Mouse (Mus musculus): ENCODE data around the gene Acan.
A peak's percentile ranks its signal among the peaks of the same experiment; 100 is the strongest.

Acan gene

DNA sequence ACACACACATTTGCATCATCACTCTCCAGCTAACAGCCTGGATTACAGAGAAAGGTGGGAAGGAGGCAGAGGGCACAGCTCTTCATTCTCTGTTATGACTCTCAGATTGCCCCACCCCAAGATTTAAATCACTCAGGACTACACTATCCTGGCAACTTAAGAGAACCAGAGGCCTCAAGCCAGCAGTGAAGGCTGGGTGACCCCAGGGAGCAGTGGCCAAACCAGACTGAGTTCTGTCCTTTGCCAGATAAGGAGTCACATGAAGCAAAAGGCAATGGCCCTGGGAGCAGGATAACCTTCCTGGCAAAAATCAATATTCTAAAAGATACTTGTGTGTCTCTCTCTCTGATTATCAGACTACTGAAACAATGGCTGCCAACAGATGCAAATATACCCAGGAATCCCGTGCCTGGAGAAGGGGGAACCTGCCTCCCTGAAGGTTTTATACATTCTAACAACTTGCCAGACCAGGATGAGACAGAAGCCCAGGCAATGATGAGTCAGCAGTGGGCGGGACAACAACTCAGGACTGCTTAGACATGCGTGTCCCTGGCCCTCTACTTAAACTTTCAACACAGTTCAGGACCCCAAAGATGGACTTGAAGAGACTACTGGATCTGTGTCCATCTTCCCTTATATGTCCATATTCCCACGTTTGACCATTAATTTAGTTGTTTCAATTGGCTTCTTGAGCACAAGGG, 86.8 kb downstream of the Acan start:
- no peak for DNase-seq

DNA sequence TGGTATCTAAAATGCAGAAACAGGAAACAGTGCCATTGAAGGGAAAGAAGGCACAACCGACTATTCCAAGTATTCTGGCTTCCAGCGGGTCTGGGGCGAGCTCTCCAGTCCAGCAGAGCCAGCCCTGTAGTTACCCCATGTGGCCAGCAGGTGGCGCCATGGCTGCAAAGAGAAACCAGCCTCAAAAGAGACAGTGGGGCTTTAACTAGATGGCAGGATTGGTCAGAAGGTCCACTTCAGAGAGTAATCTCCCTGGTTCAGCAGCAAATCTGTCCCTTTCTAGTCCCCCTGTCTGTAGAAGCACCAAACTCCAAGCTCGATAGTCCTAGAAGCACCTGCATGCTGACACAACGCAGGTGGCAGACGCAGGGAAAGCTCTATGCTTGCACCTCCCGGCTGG, 87.6 kb downstream of the Acan start:
- DNase-seq = peak; percentile 21 to 23

DNA sequence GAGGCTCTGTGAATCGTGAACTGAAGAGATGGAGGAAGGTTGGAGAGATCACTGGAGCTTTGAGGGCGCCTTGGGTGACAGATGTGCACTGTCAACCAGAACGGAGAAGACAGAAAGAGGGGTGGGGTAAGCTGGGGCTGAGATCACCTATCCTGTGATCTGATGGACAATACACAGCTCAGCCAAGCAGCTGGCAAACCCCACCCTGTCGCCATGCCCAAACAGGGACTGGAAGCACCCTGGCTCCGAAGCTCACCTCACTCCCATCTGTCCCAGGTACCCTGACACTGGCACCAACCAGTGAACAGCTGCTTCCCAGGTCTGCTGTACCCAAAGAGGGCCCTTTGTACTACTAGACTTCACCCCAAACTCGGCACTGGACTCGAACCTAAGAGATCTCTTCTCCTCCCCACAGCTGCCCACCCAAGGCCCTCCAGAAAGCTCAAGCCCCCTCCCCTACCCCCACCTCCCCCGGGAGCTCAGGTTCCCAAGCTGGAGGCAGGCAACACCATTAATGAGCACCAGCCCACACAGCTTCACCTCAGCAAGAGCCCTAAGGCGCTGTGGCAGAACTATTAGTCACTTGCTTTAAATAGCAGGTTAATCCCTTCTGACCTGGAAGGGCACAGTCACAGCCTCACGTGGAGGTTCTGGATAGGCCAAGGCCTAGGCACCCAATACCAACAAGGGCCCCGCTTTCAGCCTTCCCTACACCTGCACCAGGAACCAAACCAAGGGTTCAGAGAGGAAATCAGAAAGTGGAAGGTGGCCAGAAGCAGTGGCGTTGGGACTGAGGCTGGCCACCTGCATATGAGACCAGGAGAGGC, 93.9 kb downstream of the Acan start:
- DNase-seq = no peak

DNA sequence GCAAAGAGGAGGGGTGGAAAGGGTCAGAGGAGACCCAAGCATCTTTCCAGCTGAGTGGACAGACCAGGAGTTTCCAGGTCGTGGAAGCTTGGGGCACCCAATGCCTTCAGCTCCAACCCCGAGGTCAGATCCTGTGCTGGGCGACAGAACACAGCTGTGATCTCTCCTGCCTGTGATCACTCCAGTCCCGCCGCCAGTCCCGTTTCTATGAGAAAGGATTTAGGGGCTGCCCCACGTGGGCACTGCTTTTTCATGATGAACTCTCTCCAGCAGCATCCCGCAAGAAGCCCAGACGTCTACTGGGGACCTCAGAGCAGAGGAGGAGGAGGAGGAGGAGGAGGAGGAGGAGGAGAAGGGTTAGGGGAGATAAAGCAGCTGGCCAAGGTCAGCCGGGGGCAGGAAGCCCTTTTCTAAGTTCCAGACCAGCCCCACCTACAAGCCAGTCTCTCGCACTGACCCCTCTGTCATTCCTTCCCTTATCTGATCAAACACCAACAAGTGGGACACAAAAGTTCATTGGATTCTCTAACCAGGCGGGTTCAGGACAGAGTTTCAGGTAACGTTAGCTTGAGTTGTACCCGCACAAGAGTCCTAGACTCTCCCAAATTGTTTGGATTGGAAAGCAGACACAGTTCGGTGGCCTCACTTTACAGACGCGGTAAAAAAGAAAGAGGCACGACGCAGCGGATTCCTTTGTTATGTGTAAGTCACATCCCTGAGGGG, 94.8 kb downstream of the Acan start:
- no peak for DNase-seq

DNA sequence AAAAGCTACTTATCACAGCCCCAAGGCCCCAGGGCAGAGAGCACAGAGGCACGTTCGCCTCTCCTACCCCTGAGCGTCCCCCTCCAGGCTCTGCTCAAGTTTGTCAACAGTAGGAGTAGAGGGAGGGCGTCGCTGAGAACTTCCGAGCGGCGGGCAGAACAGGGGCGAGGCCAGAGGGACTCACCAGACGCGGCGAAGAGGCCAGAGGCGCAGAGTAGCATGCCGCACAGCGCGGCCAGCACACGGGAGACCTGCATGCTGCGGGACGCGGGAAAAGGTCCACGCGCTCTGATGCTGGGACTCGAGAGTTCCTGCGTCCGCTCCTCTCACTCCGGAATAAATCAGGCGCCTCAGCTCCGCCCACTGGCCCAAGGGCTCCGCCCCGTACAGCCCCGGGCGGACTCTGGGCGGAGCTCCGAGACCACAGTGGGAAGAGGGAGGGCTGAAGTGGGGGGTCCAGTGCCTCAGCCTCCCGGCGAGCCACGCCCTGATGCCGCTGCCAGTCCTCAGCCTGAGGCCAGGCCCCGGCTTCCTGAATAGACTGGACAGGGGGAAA, 95.5 kb downstream of the Acan start, which contains the start of gene Mfge8:
Gene Mfge8 (minus strand): TSS at position 350 of the 556 bp plus-strand sequence.
- DNase-seq = peak; percentile 64 to 67

DNA sequence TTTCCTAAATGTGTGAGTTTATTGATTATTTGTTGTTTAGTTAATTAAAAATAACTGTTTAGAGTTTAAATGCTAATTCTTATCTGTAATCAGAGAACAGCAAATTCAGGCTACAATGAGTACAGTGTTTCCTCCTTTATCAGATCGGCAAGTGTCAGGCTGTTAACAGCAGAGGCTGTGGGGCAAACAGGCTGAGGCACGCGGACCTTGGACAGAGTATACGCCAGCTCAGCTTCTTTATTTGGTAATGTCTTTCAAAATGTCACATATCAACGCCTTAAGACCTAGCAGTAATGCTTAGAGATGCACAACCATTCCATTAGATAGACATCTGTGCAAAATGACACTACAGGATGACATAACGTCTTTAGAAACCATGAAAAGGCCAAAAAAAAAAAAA, 96.2 kb downstream of the Acan start:
- no peak for DNase-seq

DNA sequence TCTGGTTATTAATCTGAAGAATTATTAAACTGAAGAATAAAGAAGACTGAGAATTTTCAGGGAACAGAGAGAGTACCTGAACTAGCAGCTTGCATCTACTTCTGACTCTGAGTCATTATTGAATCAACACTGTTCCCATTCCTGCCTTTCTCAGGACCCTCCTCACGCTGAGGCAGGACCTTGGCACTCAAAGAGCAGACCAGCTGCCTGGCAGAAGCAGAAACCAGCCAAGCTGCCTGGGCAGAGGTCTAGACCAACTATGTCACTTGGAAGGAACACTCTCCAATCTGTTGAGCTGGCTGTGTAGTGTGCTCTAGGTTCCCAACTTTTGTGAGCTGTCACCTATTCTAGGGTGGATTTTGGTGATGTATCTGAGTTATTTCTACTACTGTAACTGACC, 106.1 kb downstream of the Acan start:
- DNase-seq = no peak
